Mouse (Mus musculus) stomach, postnatal 0 days (tissue): ENCODE data around the gene Cisd3.

Source experiments
- CTCF ChIP-seq: IDR thresholded peaks from 2 replicates; pipeline ENCODE4 v1.5.1; 2016; ENCODE audit warnings: antibody characterized with exemption, low read depth, mild to moderate bottlenecking, moderate library complexity
- EP300 ChIP-seq: optimal IDR thresholded peaks from 2 replicates; pipeline ENCODE3; 2016; ENCODE audit warnings: antibody characterized with exemption

DNA sequence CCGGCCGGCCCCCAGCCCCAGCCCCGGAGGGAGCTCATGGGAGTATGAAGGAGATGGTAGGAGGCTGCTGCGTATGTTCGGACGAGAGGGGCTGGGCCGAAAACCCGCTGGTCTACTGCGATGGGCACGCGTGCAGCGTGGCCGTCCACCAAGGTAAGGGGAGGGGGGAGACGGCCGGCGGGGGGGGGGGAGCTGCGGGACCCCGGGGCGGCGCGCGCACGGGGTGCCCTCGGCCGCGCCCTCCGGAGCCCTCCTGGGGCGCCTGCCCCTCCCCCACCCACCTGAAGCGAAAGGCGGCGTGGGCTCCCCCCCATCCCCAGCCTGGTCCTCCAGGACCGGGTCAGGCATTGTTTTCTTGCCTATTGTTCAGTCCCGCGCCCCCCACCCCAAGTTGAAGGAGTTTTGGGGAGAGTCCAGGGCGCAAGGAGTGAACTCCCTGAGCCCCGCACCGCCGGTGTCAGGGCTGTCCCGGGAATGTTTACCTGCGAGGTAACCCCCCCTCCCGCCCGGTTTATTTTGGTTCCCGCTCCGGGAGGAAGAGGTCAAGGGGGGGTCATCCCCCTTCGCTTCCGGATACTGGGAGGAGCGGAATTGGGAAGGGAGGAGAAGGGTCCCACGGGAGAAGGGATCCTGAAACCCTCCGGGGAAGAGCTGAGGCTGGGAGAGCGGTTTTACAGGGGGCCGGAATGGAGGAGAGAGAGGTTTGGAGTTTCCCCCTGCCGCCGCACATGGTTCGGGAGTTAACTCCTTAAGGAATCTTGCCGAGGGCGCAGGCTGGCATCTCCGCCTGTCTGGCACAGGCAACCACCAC is 21.9 kb upstream of the Cisd3 start:
- TF ChIP-seq CTCF (no peak), EP300 (no peak)
